Mouse (Mus musculus) CH12.LX (cell line): ENCODE measurements at regions not wholly inside any gene's neighbourhood (a gene's known extent, or its start where the extent isn't known, plus 50 kb on each side); places are given as distances from the start of the nearest gene placed in this dataset.

ENCODE experiments used
- DNase-seq: peaks from one replicate; pipeline ENCODE4 v3.0.0-alpha.2; 2013; ENCODE audit errors: extremely low read depth
- H3K27ac ChIP-seq: 2 replicates; pipeline ENCODE4 v1.5.1; 2012; ENCODE audit warnings: low read depth, mild to moderate bottlenecking, control low read depth, moderate library complexity; ENCODE audit not compliant: insufficient read depth
- H3K27me3 ChIP-seq: replicated peaks from 2 replicates; pipeline ENCODE3; 2012; ENCODE audit warnings: inconsistent platforms
- H3K36me3 ChIP-seq, 2 experiments: replicated peaks in 1 of 2; 2 replicates each; pipeline versions ENCODE3 to v1.6.1; 2012; ENCODE audit warnings: inconsistent platforms in 1 of 2, low read length in 1 of 2, mild to moderate bottlenecking in 1 of 2, mixed read lengths in 1 of 2, moderate library complexity in 1 of 2; ENCODE audit not compliant: control insufficient read depth in 1 of 2, insufficient read depth in 1 of 2
- H3K4me1 ChIP-seq, 2 experiments: 2 replicates each; pipeline ENCODE4 v1.6.1; 2012; ENCODE audit warnings: inconsistent platforms in 1 of 2, moderate library complexity in 1 of 2; ENCODE audit not compliant: insufficient read depth in 2 of 2, control insufficient read depth in 1 of 2
- H3K4me2 ChIP-seq: 2 replicates; pipeline ENCODE4 v1.6.1; 2012; ENCODE audit warnings: low read depth, mild to moderate bottlenecking, control low read depth; ENCODE audit not compliant: poor library complexity, insufficient read depth, severe bottlenecking
- H3K4me3 ChIP-seq, 3 experiments: fragments of 150-350 bp in 1 of 3; sonication (generic) in 1 of 3; replicated peaks in 1 of 3; 2 replicates each; pipeline versions ENCODE3 to v1.5.1; 2011 to 2012; ENCODE audit warnings: low read depth in 2 of 3, low read length in 2 of 3, mild to moderate bottlenecking in 2 of 3, moderate library complexity in 2 of 3, control low read depth in 1 of 3, improper control_type of control experiment in 1 of 3, inconsistent platforms in 1 of 3, mixed read lengths in 1 of 3; ENCODE audit not compliant: poor library complexity in 1 of 3
- H3K79me2 ChIP-seq: replicated peaks from 2 replicates; pipeline ENCODE4 v1.6.1; 2012; ENCODE audit warnings: mild to moderate bottlenecking, moderate library complexity; ENCODE audit not compliant: control insufficient read depth, poor library complexity, insufficient read depth, severe bottlenecking; ENCODE audit errors: extremely low read depth
- H3K9ac ChIP-seq: 2 replicates; pipeline ENCODE4 v1.6.1; 2012; ENCODE audit warnings: low read depth, mild to moderate bottlenecking, control low read depth, moderate library complexity; ENCODE audit not compliant: insufficient read depth
- H3K9me3 ChIP-seq: replicated peaks from 2 replicates; pipeline ENCODE3; 2012; ENCODE audit warnings: low read length, inconsistent platforms, mixed read lengths
- BHLHE40 ChIP-seq: IDR thresholded peaks from 2 replicates; pipeline ENCODE4 v1.6.1; 2011; ENCODE audit warnings: mild to moderate bottlenecking, low read depth, low read length, improper control_type of control experiment
- CHD2 ChIP-seq: IDR thresholded peaks from 2 replicates; pipeline ENCODE4 v1.6.1; 2011; ENCODE audit warnings: low read length, improper control_type of control experiment
- ELF1 ChIP-seq: IDR thresholded peaks from 2 replicates; pipeline ENCODE4 v1.6.1; 2014; ENCODE audit warnings: low read depth, mild to moderate bottlenecking, inconsistent platforms, low read length, improper control_type of control experiment
- EP300 ChIP-seq: IDR thresholded peaks from 2 replicates; pipeline ENCODE4 v1.6.1; 2011; ENCODE audit warnings: low read length, improper control_type of control experiment
- HCFC1 ChIP-seq: IDR thresholded peaks from 2 replicates; pipeline ENCODE4 v1.6.1; 2012; ENCODE audit warnings: low read depth, mild to moderate bottlenecking, inconsistent platforms, low read length, improper control_type of control experiment
- IRF4 ChIP-seq: IDR thresholded peaks from 2 replicates; pipeline ENCODE4 v1.6.1; 2014; ENCODE audit warnings: low read depth, mild to moderate bottlenecking, inconsistent platforms, low read length, improper control_type of control experiment
- JUN ChIP-seq: IDR thresholded peaks from 2 replicates; pipeline ENCODE4 v1.6.1; 2011; ENCODE audit warnings: low read depth, mild to moderate bottlenecking, low read length, improper control_type of control experiment, moderate library complexity; ENCODE audit not compliant: insufficient read depth
- MAFK ChIP-seq: IDR thresholded peaks from 2 replicates; pipeline ENCODE4 v1.6.1; 2011; ENCODE audit warnings: low read length, improper control_type of control experiment; ENCODE audit not compliant: insufficient replicate concordance
- MAX ChIP-seq: IDR thresholded peaks from 2 replicates; pipeline ENCODE4 v1.6.1; 2011; ENCODE audit warnings: low read length, improper control_type of control experiment
- MXI1 ChIP-seq: IDR thresholded peaks from 2 replicates; pipeline ENCODE4 v1.6.1; 2011; ENCODE audit warnings: mild to moderate bottlenecking, low read depth, low read length, improper control_type of control experiment
- MYC ChIP-seq: IDR thresholded peaks from 2 replicates; pipeline ENCODE4 v1.6.1; 2011; ENCODE audit warnings: low read depth, mild to moderate bottlenecking, improper control_type of control experiment, low read length
- NELFE ChIP-seq: IDR thresholded peaks from 2 replicates; pipeline ENCODE4 v1.6.1; 2011; ENCODE audit warnings: low read depth, low read length, improper control_type of control experiment
- NRF1 ChIP-seq: IDR thresholded peaks from 2 replicates; pipeline ENCODE4 v1.6.1; 2014; ENCODE audit warnings: low read depth, mild to moderate bottlenecking, inconsistent platforms, low read length, improper control_type of control experiment, moderate library complexity
- PAX5 ChIP-seq: IDR thresholded peaks from 2 replicates; pipeline ENCODE4 v1.6.1; 2012; ENCODE audit warnings: low read length, inconsistent platforms, mixed read lengths
- RAD21 ChIP-seq: IDR thresholded peaks from 2 replicates; pipeline ENCODE4 v1.6.1; 2011; ENCODE audit warnings: low read depth, mild to moderate bottlenecking, low read length, improper control_type of control experiment, moderate library complexity
- TBP ChIP-seq: conservative IDR thresholded peaks from 2 replicates; pipeline ENCODE4 v1.6.1; 2011; ENCODE audit warnings: low read depth, low read length, improper control_type of control experiment
- USF1 ChIP-seq: IDR thresholded peaks from 2 replicates; pipeline ENCODE4 v1.6.1; 2014; ENCODE audit warnings: low read depth, mild to moderate bottlenecking, inconsistent platforms, low read length, improper control_type of control experiment
- USF2 ChIP-seq: conservative IDR thresholded peaks from 2 replicates; pipeline ENCODE4 v1.6.1; 2011; ENCODE audit warnings: low read depth, low read length, improper control_type of control experiment
- ZC3H11A ChIP-seq: IDR thresholded peaks from 2 replicates; pipeline ENCODE4 v1.6.1; 2012; ENCODE audit warnings: low read depth, mild to moderate bottlenecking, inconsistent platforms, low read length, improper control_type of control experiment
- ZMIZ1 ChIP-seq: IDR thresholded peaks from 2 replicates; pipeline ENCODE4 v1.6.1; 2012; ENCODE audit warnings: low read depth, mild to moderate bottlenecking, inconsistent platforms, low read length, improper control_type of control experiment
- dilution Hi-C: fragments of 300-500 bp; cut with MboI; formaldehyde crosslinking; loops from 2 replicates; pipeline ENCODE4 v1.14.3; 2020; ENCODE audit warnings: low sequenced_read_pairs; ENCODE audit not compliant: extremely low pct_unique_long_range_greater_than_20kb, extremely low pct_ligation_motif_present
- in situ Hi-C: fragments of 300-500 bp; cut with MboI; formaldehyde crosslinking; loops from 3 replicates; pipeline ENCODE4 v1.14.3; 2019; ENCODE audit warnings: low sequenced_read_pairs, low pct_ligation_motif_present, low pct_unique_long_range_greater_than_20kb, mixed read lengths

DNA sequence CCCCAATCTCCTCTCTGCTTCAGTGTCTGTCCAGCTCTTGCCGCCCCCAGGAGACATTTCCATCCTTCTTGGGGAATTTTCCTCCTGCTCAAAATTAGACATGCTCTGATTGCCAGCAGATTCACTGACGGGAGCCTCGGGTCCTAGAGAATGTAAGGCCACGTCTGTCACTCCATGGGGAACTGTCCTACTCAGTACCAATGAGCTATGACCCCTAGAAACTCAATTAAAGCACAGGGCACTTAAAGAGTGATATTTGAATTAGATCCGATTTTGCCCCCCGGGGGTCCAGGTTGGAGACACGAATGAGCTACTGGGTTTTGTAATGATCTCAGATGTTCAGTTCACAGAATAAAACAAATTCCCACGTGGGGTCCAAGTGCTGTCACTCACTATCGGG is 263.8 kb upstream of the Sulf2 start:
- no peaks in the 10 kb centered on the region for H3K36me3 ChIP-seq
- no peaks in the 10 kb centered on the region for H3K27me3 ChIP-seq
- dilution Hi-C loops (no loop called here), in situ Hi-C loops (no loop called here)
- H3K79me2 ChIP-seq = no peaks in the 10 kb centered on the region
- no peak overlapping the region for H3K27ac ChIP-seq
- no peak overlapping the region for H3K4me2 ChIP-seq
- TF ChIP-seq USF1 (no peak), NRF1 (no peak), CHD2 (no peak), ZC3H11A (no peak), PAX5 (no peak), MAX (no peak), HCFC1 (no peak), MYC (no peak), ELF1 (no peak), MXI1 (no peak), JUN (no peak)
- 0 out of 4 replicates have a peak, but pooled peaks cover 0 to 5% of the 10 kb centered on the region in 2 experiments for H3K4me1 ChIP-seq
- no peak overlapping the region for H3K9ac ChIP-seq
- no peak for DNase-seq
- H3K4me3 ChIP-seq = no peak overlapping the region
- no peaks in the 10 kb centered on the region for H3K9me3 ChIP-seq

DNA sequence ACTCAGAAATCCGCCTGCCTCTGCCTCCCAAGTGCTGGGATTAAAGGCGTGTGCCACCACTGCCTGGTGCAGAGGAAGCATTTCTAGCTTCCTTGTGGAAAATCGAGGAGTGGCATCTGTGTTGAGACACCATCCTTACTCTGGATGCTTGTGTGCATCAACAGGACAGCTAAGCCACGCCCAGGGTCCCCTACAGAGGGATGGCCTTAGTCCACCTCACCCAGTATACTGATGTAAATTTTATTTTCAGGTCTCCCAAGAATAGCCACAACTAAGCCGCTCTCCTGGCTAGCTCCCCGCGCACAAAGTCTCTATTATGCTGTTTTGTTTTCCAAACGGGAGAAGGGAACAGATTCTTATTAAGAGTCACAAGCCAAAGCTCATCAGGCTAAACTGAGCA is 262.8 kb upstream of the Sulf2 start:
- no peak for DNase-seq
- no peaks in the 10 kb centered on the region for H3K79me2 ChIP-seq
- H3K9me3 ChIP-seq = no peaks in the 10 kb centered on the region
- TF ChIP-seq ZMIZ1 (no peak), PAX5 (no peak), RAD21 (no peak), MAFK (no peak), TBP (no peak), BHLHE40 (no peak), USF2 (no peak), IRF4 (no peak), EP300 (no peak), NELFE (no peak)
- TF ChIP-seq, all 38 proteins: peak for 0
- no peak overlapping the region for H3K27ac ChIP-seq
- H3K27me3 ChIP-seq = no peaks in the 10 kb centered on the region
- 0 out of 4 replicates have a peak, but pooled peaks cover 0 to 5% of the 10 kb centered on the region in 2 experiments for H3K4me1 ChIP-seq
- dilution Hi-C loops = no loop called here
- no peak overlapping the region for H3K4me2 ChIP-seq
- in situ Hi-C loops = no loop called here
- H3K4me3 ChIP-seq = no peak overlapping the region
- H3K36me3 ChIP-seq = no peaks in the 10 kb centered on the region
- no peak overlapping the region for H3K9ac ChIP-seq
